Mouse (Mus musculus) limb, embryonic 14.5 days (tissue): ENCODE results near the gene BC005537. TPM values are rescaled to one million over a fixed set of nuclear protein-coding genes. Genes with fewer than 3 reads are reported as not detected.

Experiments
- ATAC-seq: fragments of 200-750 bp; cut with Nextera tagmentation; 2 replicates; pipeline ENCODE4 v1.8.0; 2017; ENCODE audit warnings: low read depth, moderate number of reproducible peaks, moderate TSS enrichment; ENCODE audit not compliant: low FRiP score
- DNase-seq: peaks from one replicate; pipeline ENCODE4 v3.0.0-alpha.2; 2015; ENCODE audit warnings: low spot score
- H3K27ac ChIP-seq: fragments of 300-500 bp; sonication (generic); replicated peaks from 2 replicates; pipeline ENCODE4 v1.5.1; 2014; ENCODE audit warnings: low read depth, mild to moderate bottlenecking, low read length, moderate library complexity, mixed read lengths
- H3K27me3 ChIP-seq: fragments of 300-500 bp; sonication (generic); 2 replicates; pipeline ENCODE4 v1.6.1; 2014; ENCODE audit warnings: low read length, mixed read lengths; ENCODE audit not compliant: control insufficient read depth, insufficient read depth
- H3K36me3 ChIP-seq: fragments of 300-500 bp; sonication (generic); 2 replicates; pipeline ENCODE4 v1.6.1; 2014; ENCODE audit warnings: mild to moderate bottlenecking, low read length, moderate library complexity, mixed read lengths; ENCODE audit not compliant: control insufficient read depth, insufficient read depth
- H3K4me1 ChIP-seq: fragments of 300-500 bp; sonication (generic); 2 replicates; pipeline ENCODE4 v1.6.1; 2014; ENCODE audit warnings: antibody characterized with exemption, low read length, mixed read lengths; ENCODE audit not compliant: control insufficient read depth, insufficient read depth
- H3K4me2 ChIP-seq: fragments of 300-500 bp; sonication (generic); replicated peaks from 2 replicates; pipeline ENCODE4 v1.6.1; 2014; ENCODE audit warnings: low read depth, mild to moderate bottlenecking, low read length, moderate library complexity; ENCODE audit not compliant: severe bottlenecking
- H3K4me3 ChIP-seq: fragments of 300-500 bp; sonication (generic); replicated peaks from 2 replicates; pipeline ENCODE4 v1.5.1; 2014; ENCODE audit warnings: low read length
- H3K9ac ChIP-seq: fragments of 300-500 bp; sonication (generic); 2 replicates; pipeline ENCODE4 v1.6.1; 2014; ENCODE audit warnings: mild to moderate bottlenecking, low read depth, low read length, moderate library complexity; ENCODE audit not compliant: severe bottlenecking
- H3K9me3 ChIP-seq: fragments of 300-500 bp; sonication (generic); 2 replicates; pipeline ENCODE4 v1.6.1; 2016; ENCODE audit warnings: low read length; ENCODE audit not compliant: control insufficient read depth
- POLR2A ChIP-seq: fragments of 200-500 bp; IDR thresholded peaks from 2 replicates; pipeline ENCODE4 v1.8.0; 2012; ENCODE audit warnings: inconsistent platforms, mild to moderate bottlenecking, moderate library complexity, borderline replicate concordance; ENCODE audit not compliant: insufficient read depth, insufficient read length; ENCODE audit errors: extremely low read depth
- WGBS: fragments of 180-500 bp; shearing (Covaris S2); extraction: QIAGEN DNeasy Blood & Tissue Kit; methylation state at CpG from one replicate; pipeline ENCODE4 v1.1.7; 2014; 5-methylcytosine and 5-hydroxymethylcytosine counted together
- polyA plus RNA-seq, 2 experiments: library from polyadenylated mRNA; depleted of rRNA in 1 of 2; stranded (reverse) in 1 of 2; unstranded in 1 of 2; fragments of >200 nt; fragmentation: Nextera tagmentation in 1 of 2; extraction: Ambion mirVana in 1 of 2; gene quantifications; 2 replicates each; pipeline versions ENCODE4 v1.2.1 to v1.2.3; 2012 to 2014

The BC005537 gene
- polyA plus RNA-seq, 2 experiments = 29.3 to 87.7 TPM

DNA sequence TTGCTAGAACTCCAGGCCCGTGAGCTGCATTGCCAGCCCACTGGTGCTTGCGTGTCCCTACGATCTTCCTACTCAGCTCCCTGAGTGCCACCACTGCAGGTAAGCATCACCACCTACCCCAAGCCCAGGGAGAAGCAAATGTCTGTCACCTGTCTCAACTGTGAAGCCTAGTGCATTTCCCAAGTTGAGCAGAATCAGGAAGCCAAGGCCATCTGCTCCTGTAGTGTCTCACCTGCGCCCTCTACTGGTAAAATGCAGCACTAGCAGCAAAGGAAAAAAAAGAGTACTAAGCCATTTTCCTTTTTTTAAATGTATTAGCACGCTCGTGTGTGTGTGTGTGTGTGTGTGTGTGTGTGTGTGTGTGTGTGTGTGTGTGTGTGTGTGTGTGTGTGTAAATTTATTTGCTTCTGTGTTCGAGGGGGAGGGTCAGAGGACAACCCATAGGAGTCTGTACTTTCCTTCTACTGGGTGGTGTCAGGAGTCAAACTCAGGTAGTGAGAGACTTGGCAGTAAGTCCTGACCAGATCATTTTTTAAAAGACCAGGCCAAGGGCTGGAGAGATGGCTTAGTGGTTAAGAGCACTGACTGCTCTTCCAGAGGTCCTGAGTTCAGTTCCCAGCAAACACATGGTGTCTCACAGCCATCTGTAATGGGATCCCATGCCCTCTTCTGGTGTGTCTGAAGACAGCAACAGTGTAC is 25.2 kb upstream of the BC005537 start:
- no peak for TF ChIP-seq POLR2A
- Histone ChIP-seq H3K4me2 (no peak overlapping the region), H3K27me3 (no peaks in the 10 kb centered on the region), H3K4me3 (no peak overlapping the region), H3K9ac (no peak overlapping the region), H3K9me3 (no peaks in the 10 kb centered on the region), H3K27ac (no peak overlapping the region), H3K36me3 (no peaks in the 10 kb centered on the region), H3K4me1 (no peaks in the 10 kb centered on the region)
- WGBS = 49% methylated on average over 7 of the region's 7 CpGs
- DNase-seq = peak; percentile 56
- no peak for ATAC-seq

GRCm38 (mm10) chr13:24778026-24778425 is 23.4 kb upstream of the BC005537 start:
- Histone ChIP-seq H3K4me3 (no peak overlapping the region), H3K36me3 (no peaks in the 10 kb centered on the region), H3K9me3 (no peaks in the 10 kb centered on the region), H3K27ac (no peak overlapping the region), H3K4me2 (no peak overlapping the region), H3K27me3 (no peaks in the 10 kb centered on the region), H3K9ac (no peak overlapping the region), H3K4me1 (no peaks in the 10 kb centered on the region)
- DNase-seq (no peak), ATAC-seq (no peak)
- 74% methylated on average over 2 of the region's 2 CpGs for WGBS
- no peak for TF ChIP-seq POLR2A

DNA sequence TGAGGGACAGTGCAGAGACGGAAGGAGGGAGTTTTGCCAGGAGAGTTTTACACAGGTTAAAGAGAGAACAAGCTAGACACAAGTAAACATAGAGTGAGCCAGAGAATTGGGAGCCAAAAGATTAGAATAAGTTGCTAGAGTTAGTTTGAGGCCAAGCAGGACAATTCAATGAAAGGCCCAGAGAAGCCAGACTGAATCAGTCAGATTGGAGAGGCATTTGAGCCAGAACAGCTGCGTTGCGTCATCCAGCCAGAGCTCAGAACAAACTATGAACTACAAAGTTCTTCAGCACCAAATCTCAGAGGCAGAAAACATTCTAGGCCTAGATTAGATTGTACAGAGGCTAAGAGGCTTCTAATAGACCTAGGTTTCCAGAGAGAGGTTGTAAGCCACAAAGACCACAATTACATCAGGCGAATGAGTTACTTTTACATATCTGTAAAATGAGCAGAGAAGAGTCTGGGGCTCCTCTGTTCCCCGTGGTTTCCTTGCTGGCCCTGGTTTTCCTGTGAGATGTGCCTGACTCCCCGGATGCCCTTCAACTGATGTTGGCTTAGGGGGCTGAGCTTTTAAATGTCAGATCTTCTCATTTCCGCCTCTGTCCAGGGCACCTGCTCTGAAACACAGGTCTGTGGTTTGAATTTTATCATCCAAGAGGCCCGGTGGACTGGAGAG is 22.6 kb upstream of the BC005537 start:
- no peak for DNase-seq
- no peaks in the 10 kb centered on the region for H3K9me3 ChIP-seq
- no peak overlapping the region for H3K27ac ChIP-seq
- H3K4me1 ChIP-seq = no peaks in the 10 kb centered on the region
- no peak overlapping the region for H3K4me2 ChIP-seq
- no peak for TF ChIP-seq POLR2A
- H3K4me3 ChIP-seq = no peak overlapping the region
- no peaks in the 10 kb centered on the region for H3K27me3 ChIP-seq
- no peak overlapping the region for H3K9ac ChIP-seq
- no peaks in the 10 kb centered on the region for H3K36me3 ChIP-seq
- WGBS = 76% methylated on average over 8 of the region's 8 CpGs
- ATAC-seq = no peak

DNA sequence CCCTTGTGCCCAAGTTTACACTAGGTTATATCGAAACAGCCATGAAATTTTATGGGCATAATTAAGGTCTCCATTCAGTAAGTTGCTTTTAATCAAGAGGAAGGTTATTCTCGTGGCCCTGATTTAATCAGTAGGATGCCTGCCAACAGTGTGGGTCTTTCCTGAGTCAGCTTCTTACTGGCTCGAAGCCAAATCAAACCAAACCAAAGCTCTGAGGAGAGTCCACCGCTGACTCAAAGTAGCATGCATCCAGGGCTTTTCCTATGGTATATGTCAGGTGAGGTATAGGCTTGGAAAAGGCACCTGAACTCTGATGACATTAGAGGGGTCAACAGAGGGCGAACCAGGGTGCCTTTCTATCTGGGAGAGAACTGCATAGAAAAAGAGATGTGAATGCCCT is 19.5 kb upstream of the BC005537 start:
- no peak overlapping the region for H3K9ac ChIP-seq
- TF ChIP-seq POLR2A = no peak
- ATAC-seq (no peak), DNase-seq (peak; percentile 17)
- no peaks in the 10 kb centered on the region for H3K27me3 ChIP-seq
- no peaks in the 10 kb centered on the region for H3K9me3 ChIP-seq
- no peak overlapping the region for H3K4me2 ChIP-seq
- H3K4me1 ChIP-seq = no peaks in the 10 kb centered on the region
- H3K36me3 ChIP-seq = no peaks in the 10 kb centered on the region
- H3K27ac ChIP-seq = no peak overlapping the region
- no peak overlapping the region for H3K4me3 ChIP-seq
- WGBS = 54% methylated on average over 5 of the region's 5 CpGs

DNA sequence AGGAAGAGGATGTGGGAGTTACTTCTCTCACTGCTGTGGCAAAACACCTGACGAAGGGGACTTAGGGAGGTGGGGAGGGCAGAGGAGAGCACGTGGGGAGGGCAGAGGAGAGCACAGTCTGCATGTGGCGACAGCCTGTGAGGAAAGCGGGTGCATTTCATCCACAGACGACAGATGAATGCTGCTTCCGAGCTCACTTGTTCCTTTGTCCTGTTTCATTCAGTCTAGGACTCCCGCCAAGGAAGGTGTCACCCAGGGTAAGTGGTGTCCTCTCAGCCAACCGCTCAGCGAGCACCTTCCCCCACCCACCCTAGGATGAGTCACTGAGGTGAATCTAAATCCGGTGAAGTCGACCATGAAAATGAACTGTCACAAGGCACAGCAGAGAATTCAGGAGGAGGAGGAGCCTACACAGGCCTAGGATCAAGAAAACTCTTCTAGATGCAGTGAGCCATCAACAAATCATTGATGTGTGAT is 15.4 kb upstream of the BC005537 start:
- Histone ChIP-seq H3K4me1 (no peaks in the 10 kb centered on the region), H3K4me2 (no peak overlapping the region), H3K4me3 (no peak overlapping the region), H3K27me3 (no peaks in the 10 kb centered on the region), H3K36me3 (no peaks in the 10 kb centered on the region), H3K9ac (no peak overlapping the region), H3K9me3 (no peaks in the 10 kb centered on the region), H3K27ac (no peak overlapping the region)
- DNase-seq (no peak), ATAC-seq (no peak)
- TF ChIP-seq POLR2A = no peak
- WGBS = 62% methylated on average over 11 of the region's 11 CpGs
